Mouse (Mus musculus): Measurements from ENCODE around the gene Ccdc71. TPM values are rescaled to one million over a fixed set of nuclear protein-coding genes. Genes with fewer than 3 reads are reported as not detected.
A peak's percentile ranks its signal among the peaks of the same experiment; 100 is the strongest.

Ccdc71 gene
- polyA plus RNA-seq, 2 experiments, result 29.2 to 45.4 TPM

DNA sequence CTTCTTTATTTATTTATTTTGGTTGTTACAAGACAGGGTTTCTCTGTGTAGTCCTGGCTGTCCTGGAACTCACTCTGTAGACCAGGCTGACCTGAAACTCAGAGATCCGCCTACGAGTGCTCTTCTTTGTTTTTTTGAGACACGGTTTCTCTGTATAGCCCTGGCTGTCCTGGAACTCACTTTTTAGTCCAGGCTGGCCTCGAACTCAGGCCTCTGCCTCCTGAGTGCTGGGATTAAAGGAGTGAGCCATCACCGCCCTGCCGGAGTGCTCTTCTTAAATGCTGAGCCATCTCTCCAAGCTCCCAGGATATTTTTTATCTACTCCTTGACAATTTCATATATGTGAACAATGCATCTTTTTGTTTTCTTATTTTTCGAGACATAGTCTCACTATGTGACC, 46.6 kb downstream of the Ccdc71 start:
- Histone ChIP-seq H3K4me1 (ENCODE audit: control insufficient read depth, insufficient read depth, low read length) (peaks cover 8% of the 10 kb centered on the region), H3K4me3 (replicated peaks; ENCODE audit: low read length) (peak overlapping the region; percentile 79), H3K27me3 (ENCODE audit: control insufficient read depth, insufficient read depth, low read length) (no peaks in the 10 kb centered on the region), H3K9ac (ENCODE audit: low read depth, low read length, severe bottlenecking) (no peak overlapping the region), H3K4me2 (replicated peaks; ENCODE audit: low read depth, low read length, severe bottlenecking) (peak overlapping the region; percentile 81), H3K27ac (replicated peaks; ENCODE audit: low read depth, low read length) (peak overlapping the region; percentile 72; the same call in 1 of the 2 replicates), H3K9me3 (ENCODE audit: control insufficient read depth, low read length) (no peaks in the 10 kb centered on the region), H3K36me3 (ENCODE audit: control insufficient read depth, insufficient read depth, low read length) (peaks cover 41% of the 10 kb centered on the region)
- 84% methylated on average over 7 of the region's 7 CpGs for WGBS
- no peak for ATAC-seq (ENCODE audit: low FRiP score, low read depth)
- TF ChIP-seq POLR2A (IDR thresholded peaks at IDR 0.05; ENCODE audit: borderline replicate concordance, extremely low read depth, insufficient read depth, insufficient read length), result no peak
- no peak for DNase-seq (ENCODE audit: low spot score)

DNA sequence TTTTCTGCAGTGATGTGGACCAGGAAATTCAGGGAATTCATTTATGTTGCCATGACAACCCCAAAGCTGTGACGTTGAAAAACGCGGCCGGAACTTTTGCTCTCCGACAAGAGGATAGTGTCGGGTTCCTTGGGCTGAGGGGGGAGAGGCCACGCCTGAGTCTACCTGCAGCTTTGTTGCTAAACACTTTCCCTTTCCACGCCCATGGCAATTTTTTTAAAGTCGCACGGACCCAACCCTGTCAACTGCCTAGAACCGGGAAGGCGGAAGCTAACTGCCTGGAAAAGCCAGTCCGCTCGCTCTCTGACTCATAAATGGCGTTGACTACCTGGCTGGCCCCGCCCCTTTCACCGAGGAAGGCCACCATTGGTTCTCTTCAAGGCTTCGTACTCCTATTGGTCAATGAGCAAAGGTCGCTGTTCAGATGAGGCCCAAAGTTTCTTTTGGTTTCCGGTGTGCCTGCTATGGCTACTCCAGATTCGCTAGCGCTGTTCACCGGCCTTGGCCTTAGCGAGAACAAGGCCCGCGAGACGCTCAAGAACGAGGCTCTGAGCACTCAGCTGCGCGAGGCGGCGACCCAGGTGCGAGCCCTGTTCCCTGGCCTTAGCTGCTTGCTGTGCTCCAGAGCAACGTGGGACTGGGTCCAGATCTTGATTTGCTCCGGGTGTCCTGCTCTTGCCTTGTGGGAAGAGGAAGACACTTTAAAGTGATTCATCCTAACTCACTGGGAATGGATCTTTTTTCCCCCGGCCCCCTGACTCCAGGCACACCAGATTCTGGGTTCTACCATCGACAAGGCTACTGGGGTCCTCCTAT, 47.5 kb downstream of the Ccdc71 start, which contains the start of gene Qars:
Qars (plus strand) TSS at position 88 of the 816 bp plus-strand sequence.
- Histone ChIP-seq H3K4me2 (replicated peaks; ENCODE audit: low read depth, low read length, severe bottlenecking) (peak within 1 kb of the TSS; percentile 81), H3K27me3 (ENCODE audit: control insufficient read depth, insufficient read depth, low read length) (no peaks in the 10 kb centered on the region), H3K4me3 (replicated peaks; ENCODE audit: low read length) (peak within 1 kb of the TSS; percentile 79), H3K4me1 (ENCODE audit: control insufficient read depth, insufficient read depth, low read length) (peaks cover 8% of the 10 kb centered on the region), H3K27ac (replicated peaks; ENCODE audit: low read depth, low read length) (peak within 1 kb of the TSS; percentile 72), H3K9ac (ENCODE audit: low read depth, low read length, severe bottlenecking) (peak within 1 kb of the TSS; percentile 77), H3K9me3 (ENCODE audit: control insufficient read depth, low read length) (no peaks in the 10 kb centered on the region), H3K36me3 (ENCODE audit: control insufficient read depth, insufficient read depth, low read length) (peaks cover 44% of the 10 kb centered on the region)
- DNase-seq (ENCODE audit: low spot score), result peak; percentile 98
- WGBS, result 0% methylated on average over 37 of the region's 37 CpGs
- no peak; the same call in 1 of the 2 replicates for TF ChIP-seq POLR2A (IDR thresholded peaks at IDR 0.05; ENCODE audit: borderline replicate concordance, extremely low read depth, insufficient read depth, insufficient read length)
- ATAC-seq (ENCODE audit: low FRiP score, low read depth), result peak; percentile 98

DNA sequence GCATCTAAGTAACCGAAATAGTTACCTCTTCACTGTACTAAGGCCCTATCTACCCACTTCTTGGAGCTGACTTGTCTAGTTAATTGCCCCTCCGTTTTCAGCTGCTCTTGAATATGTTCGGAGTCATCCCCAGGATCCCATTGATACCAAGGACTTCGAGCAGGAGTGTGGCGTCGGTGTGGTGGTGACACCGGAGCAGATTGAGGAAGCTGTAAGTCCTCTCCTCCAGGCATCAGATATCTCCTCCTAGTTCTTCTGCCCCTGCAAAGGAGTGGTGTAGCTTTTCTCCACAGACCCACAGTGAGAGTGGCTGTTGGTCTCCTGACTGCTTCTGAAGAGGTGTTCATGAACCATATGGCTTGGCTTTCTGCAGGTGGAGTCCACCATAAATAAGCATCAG, 48.4 kb downstream of the Ccdc71 start:
- DNase-seq (ENCODE audit: low spot score), result no peak
- no peaks in the 10 kb centered on the region for H3K9me3 ChIP-seq (ENCODE audit: control insufficient read depth, low read length)
- H3K4me3 ChIP-seq (replicated peaks; ENCODE audit: low read length), result peak overlapping the region; percentile 79
- peak overlapping the region; percentile 77; the same call in 1 of the 2 replicates for H3K9ac ChIP-seq (ENCODE audit: low read depth, low read length, severe bottlenecking)
- ATAC-seq (ENCODE audit: low FRiP score, low read depth), result no peak
- no peak for TF ChIP-seq POLR2A (IDR thresholded peaks at IDR 0.05; ENCODE audit: borderline replicate concordance, extremely low read depth, insufficient read depth, insufficient read length)
- H3K27ac ChIP-seq (replicated peaks; ENCODE audit: low read depth, low read length), result no peak overlapping the region
- H3K36me3 ChIP-seq (ENCODE audit: control insufficient read depth, insufficient read depth, low read length), result peaks cover 45% of the 10 kb centered on the region
- peaks cover 8% of the 10 kb centered on the region for H3K4me1 ChIP-seq (ENCODE audit: control insufficient read depth, insufficient read depth, low read length)
- H3K4me2 ChIP-seq (replicated peaks; ENCODE audit: low read depth, low read length, severe bottlenecking), result peak overlapping the region; percentile 81
- 90% methylated on average over 7 of the region's 7 CpGs for WGBS
- H3K27me3 ChIP-seq (ENCODE audit: control insufficient read depth, insufficient read depth, low read length), result no peaks in the 10 kb centered on the region

Other genes with a start within 250 kb of the Ccdc71 start
- gene Dag1, start 196.6 kb upstream of the Ccdc71 start, polyA plus RNA-seq (2012; rRNA removed), result 49.7 and 57.4 TPM in 2 replicates
- gene Dag1, start 196.6 kb upstream of the Ccdc71 start, polyA plus RNA-seq (2014; fragmentation: Nextera tagmentation; extraction: Ambion mirVana), result 77.4 and 82.5 TPM in 2 replicates
- gene Nicn1, start 170.1 kb upstream of the Ccdc71 start, polyA plus RNA-seq (2012; rRNA removed), result 37.5 and 61.3 TPM in 2 replicates
- 40.2 and 49.6 TPM in 2 replicates for gene Nicn1, start 170.1 kb upstream of the Ccdc71 start, polyA plus RNA-seq (2014; fragmentation: Nextera tagmentation; extraction: Ambion mirVana)
- gene Amt, start 163.7 kb upstream of the Ccdc71 start, polyA plus RNA-seq (2012; rRNA removed), result 28.2 and 29.7 TPM in 2 replicates
- gene Amt, start 163.7 kb upstream of the Ccdc71 start, polyA plus RNA-seq (2014; fragmentation: Nextera tagmentation; extraction: Ambion mirVana), result 6.9 and 7.0 TPM in 2 replicates
- gene Rhoa, start 154.4 kb upstream of the Ccdc71 start, polyA plus RNA-seq (2012; rRNA removed), result 214 and 240 TPM in 2 replicates
- 296 and 326 TPM in 2 replicates for gene Rhoa, start 154.4 kb upstream of the Ccdc71 start, polyA plus RNA-seq (2014; fragmentation: Nextera tagmentation; extraction: Ambion mirVana)
- gene Tcta, start 154.4 kb upstream of the Ccdc71 start, polyA plus RNA-seq (2012; rRNA removed), result 36.8 and 41.4 TPM in 2 replicates
- gene Tcta, start 154.4 kb upstream of the Ccdc71 start, polyA plus RNA-seq (2014; fragmentation: Nextera tagmentation; extraction: Ambion mirVana), result 37.4 and 38.6 TPM in 2 replicates
- gene Gpx1, start 121.6 kb upstream of the Ccdc71 start, polyA plus RNA-seq (2012; rRNA removed), result 476 and 533 TPM in 2 replicates
- 686 and 718 TPM in 2 replicates for gene Gpx1, start 121.6 kb upstream of the Ccdc71 start, polyA plus RNA-seq (2014; fragmentation: Nextera tagmentation; extraction: Ambion mirVana)
- gene Usp4, start 112.7 kb upstream of the Ccdc71 start, polyA plus RNA-seq (2012; rRNA removed), result 86.1 and 86.8 TPM in 2 replicates
- 102 and 107 TPM in 2 replicates for gene Usp4, start 112.7 kb upstream of the Ccdc71 start, polyA plus RNA-seq (2014; fragmentation: Nextera tagmentation; extraction: Ambion mirVana)
- 1.0 TPM in 2 replicates for gene 1700102P08Rik, start 67.7 kb upstream of the Ccdc71 start, polyA plus RNA-seq (2012; rRNA removed)
- gene 1700102P08Rik, start 67.7 kb upstream of the Ccdc71 start, polyA plus RNA-seq (2014; fragmentation: Nextera tagmentation; extraction: Ambion mirVana), result 0.96 and 1.2 TPM in 2 replicates
- gene Ccdc36, start 32.0 kb upstream of the Ccdc71 start, polyA plus RNA-seq (2012; rRNA removed), result 1.5 and 2.2 TPM in 2 replicates
- gene Ccdc36, start 32.0 kb upstream of the Ccdc71 start, polyA plus RNA-seq (2014; fragmentation: Nextera tagmentation; extraction: Ambion mirVana), result 1.3 and 1.7 TPM in 2 replicates
- gene BC048562, start 24.0 kb upstream of the Ccdc71 start, polyA plus RNA-seq (2012; rRNA removed), result not detected in 2 replicates
- gene BC048562, start 24.0 kb upstream of the Ccdc71 start, polyA plus RNA-seq (2014; fragmentation: Nextera tagmentation; extraction: Ambion mirVana), result not detected in 2 replicates
- gene Klhdc8b, start 1.1 kb downstream of the Ccdc71 start, polyA plus RNA-seq (2012; rRNA removed), result 43.1 and 60.6 TPM in 2 replicates
- 27.7 and 32.2 TPM in 2 replicates for gene Klhdc8b, start 1.1 kb downstream of the Ccdc71 start, polyA plus RNA-seq (2014; fragmentation: Nextera tagmentation; extraction: Ambion mirVana)
- 214 and 236 TPM in 2 replicates for gene Lamb2, start 19.2 kb downstream of the Ccdc71 start, polyA plus RNA-seq (2012; rRNA removed)
- gene Lamb2, start 19.2 kb downstream of the Ccdc71 start, polyA plus RNA-seq (2014; fragmentation: Nextera tagmentation; extraction: Ambion mirVana), result 59.0 and 69.4 TPM in 2 replicates
- 160 and 219 TPM in 2 replicates for gene Usp19, start 30.1 kb downstream of the Ccdc71 start, polyA plus RNA-seq (2012; rRNA removed)
- gene Usp19, start 30.1 kb downstream of the Ccdc71 start, polyA plus RNA-seq (2014; fragmentation: Nextera tagmentation; extraction: Ambion mirVana), result 59.3 and 66.4 TPM in 2 replicates
- gene Qars, start 47.2 kb downstream of the Ccdc71 start, polyA plus RNA-seq (2012; rRNA removed), result 238 and 323 TPM in 2 replicates
- gene Qars, start 47.2 kb downstream of the Ccdc71 start, polyA plus RNA-seq (2014; fragmentation: Nextera tagmentation; extraction: Ambion mirVana), result 108 and 117 TPM in 2 replicates
- 126 and 157 TPM in 2 replicates for gene Qrich1, start 56.3 kb downstream of the Ccdc71 start, polyA plus RNA-seq (2012; rRNA removed)
- gene Qrich1, start 56.3 kb downstream of the Ccdc71 start, polyA plus RNA-seq (2014; fragmentation: Nextera tagmentation; extraction: Ambion mirVana), result 120 and 132 TPM in 2 replicates
- gene Impdh2, start 99.8 kb downstream of the Ccdc71 start, polyA plus RNA-seq (2012; rRNA removed), result 208 and 280 TPM in 2 replicates
- gene Impdh2, start 99.8 kb downstream of the Ccdc71 start, polyA plus RNA-seq (2014; fragmentation: Nextera tagmentation; extraction: Ambion mirVana), result 184 and 191 TPM in 2 replicates
- gene Ndufaf3, start 106.9 kb downstream of the Ccdc71 start, polyA plus RNA-seq (2012; rRNA removed), result 23.1 and 28.3 TPM in 2 replicates
- 40.9 and 42.7 TPM in 2 replicates for gene Ndufaf3, start 106.9 kb downstream of the Ccdc71 start, polyA plus RNA-seq (2014; fragmentation: Nextera tagmentation; extraction: Ambion mirVana)
- gene Dalrd3, start 109.4 kb downstream of the Ccdc71 start, polyA plus RNA-seq (2012; rRNA removed), result 144 and 198 TPM in 2 replicates
- gene Dalrd3, start 109.4 kb downstream of the Ccdc71 start, polyA plus RNA-seq (2014; fragmentation: Nextera tagmentation; extraction: Ambion mirVana), result 124 and 132 TPM in 2 replicates
- 123 and 175 TPM in 2 replicates for gene Wdr6, start 118.2 kb downstream of the Ccdc71 start, polyA plus RNA-seq (2012; rRNA removed)
- gene Wdr6, start 118.2 kb downstream of the Ccdc71 start, polyA plus RNA-seq (2014; fragmentation: Nextera tagmentation; extraction: Ambion mirVana), result 91.5 and 115 TPM in 2 replicates
- gene P4htm, start 137.1 kb downstream of the Ccdc71 start, polyA plus RNA-seq (2012; rRNA removed), result 14.3 and 17.8 TPM in 2 replicates
- gene P4htm, start 137.1 kb downstream of the Ccdc71 start, polyA plus RNA-seq (2014; fragmentation: Nextera tagmentation; extraction: Ambion mirVana), result 7.8 and 8.8 TPM in 2 replicates
- gene Arih2, start 188.9 kb downstream of the Ccdc71 start, polyA plus RNA-seq (2012; rRNA removed), result 46.2 and 48.5 TPM in 2 replicates
- gene Arih2, start 188.9 kb downstream of the Ccdc71 start, polyA plus RNA-seq (2014; fragmentation: Nextera tagmentation; extraction: Ambion mirVana), result 35.7 and 39.8 TPM in 2 replicates
- gene Slc25a20, start 201.6 kb downstream of the Ccdc71 start, polyA plus RNA-seq (2012; rRNA removed), result 16.6 and 20.7 TPM in 2 replicates
- 28.2 and 29.1 TPM in 2 replicates for gene Slc25a20, start 201.6 kb downstream of the Ccdc71 start, polyA plus RNA-seq (2014; fragmentation: Nextera tagmentation; extraction: Ambion mirVana)
- 18.5 and 20.4 TPM in 2 replicates for gene Prkar2a, start 228.8 kb downstream of the Ccdc71 start, polyA plus RNA-seq (2012; rRNA removed)
- gene Prkar2a, start 228.8 kb downstream of the Ccdc71 start, polyA plus RNA-seq (2014; fragmentation: Nextera tagmentation; extraction: Ambion mirVana), result 33.6 and 34.1 TPM in 2 replicates